Mouse (Mus musculus) kidney, postnatal 0 days (tissue): ENCODE data around the gene Abi2. TPM values are rescaled to one million over a fixed set of nuclear protein-coding genes. Genes with fewer than 3 reads are reported as not detected.

Experiments
- ATAC-seq: fragments of 200-750 bp; cut with Nextera tagmentation; replicated peaks from 2 replicates; pipeline ENCODE4 v1.8.0; 2017; ENCODE audit warnings: low read depth, moderate number of reproducible peaks, moderate TSS enrichment, moderate library complexity; ENCODE audit not compliant: low FRiP score
- DNase-seq: peaks from one replicate; pipeline ENCODE4 v3.0.0-alpha.2; 2016; ENCODE audit warnings: low spot score
- H3K27ac ChIP-seq: fragments of 300-500 bp; sonication (generic); 2 replicates; pipeline ENCODE4 v1.5.1; 2014; ENCODE audit warnings: mild to moderate bottlenecking
- H3K27me3 ChIP-seq: fragments of 300-500 bp; sonication (generic); 2 replicates; pipeline ENCODE4 v1.6.1; 2014; ENCODE audit warnings: low read length, mixed read lengths; ENCODE audit not compliant: insufficient read depth
- H3K36me3 ChIP-seq: fragments of 300-500 bp; sonication (generic); 2 replicates; pipeline ENCODE4 v1.6.1; 2014; ENCODE audit warnings: low read length, mixed read lengths; ENCODE audit not compliant: insufficient read depth
- H3K4me1 ChIP-seq: fragments of 300-500 bp; sonication (generic); replicated peaks from 2 replicates; pipeline ENCODE4 v1.6.1; 2014; ENCODE audit warnings: antibody characterized with exemption, low read length, mixed read lengths; ENCODE audit not compliant: insufficient read depth
- H3K4me2 ChIP-seq: fragments of 300-500 bp; sonication (generic); 2 replicates; pipeline ENCODE4 v1.6.1; 2014; ENCODE audit warnings: mild to moderate bottlenecking, low read length, moderate library complexity, mixed read lengths
- H3K4me3 ChIP-seq: fragments of 300-500 bp; sonication (generic); replicated peaks from 2 replicates; pipeline ENCODE4 v1.5.1; 2014; ENCODE audit warnings: low read depth, low read length
- H3K9ac ChIP-seq: fragments of 300-500 bp; sonication (generic); 2 replicates; pipeline ENCODE4 v1.6.1; 2014; ENCODE audit warnings: low read depth, low read length
- H3K9me3 ChIP-seq: fragments of 300-500 bp; sonication (generic); replicated peaks from 2 replicates; pipeline ENCODE4 v1.6.1; 2016; ENCODE audit warnings: low read length, inconsistent platforms, mixed read lengths
- CTCF ChIP-seq: IDR thresholded peaks from 2 replicates; pipeline ENCODE4 v1.5.1; 2016; ENCODE audit warnings: antibody characterized with exemption, low read depth, mild to moderate bottlenecking, moderate library complexity
- WGBS: fragments of 180-500 bp; shearing (Covaris S2); extraction: QIAGEN DNeasy Blood & Tissue Kit; methylation state at CpG from one replicate; pipeline ENCODE4 v1.1.7; 2014; 5-methylcytosine and 5-hydroxymethylcytosine counted together
- polyA plus RNA-seq: library from polyadenylated mRNA; unstranded; fragments of >200 nt; fragmentation: Nextera tagmentation; extraction: Ambion mirVana; gene quantifications from 2 replicates; pipeline ENCODE4 v1.2.1, GENCODE M21; 2015

Abi2 gene
- polyA plus RNA-seq: 22.1 and 22.7 TPM in 2 replicates

DNA sequence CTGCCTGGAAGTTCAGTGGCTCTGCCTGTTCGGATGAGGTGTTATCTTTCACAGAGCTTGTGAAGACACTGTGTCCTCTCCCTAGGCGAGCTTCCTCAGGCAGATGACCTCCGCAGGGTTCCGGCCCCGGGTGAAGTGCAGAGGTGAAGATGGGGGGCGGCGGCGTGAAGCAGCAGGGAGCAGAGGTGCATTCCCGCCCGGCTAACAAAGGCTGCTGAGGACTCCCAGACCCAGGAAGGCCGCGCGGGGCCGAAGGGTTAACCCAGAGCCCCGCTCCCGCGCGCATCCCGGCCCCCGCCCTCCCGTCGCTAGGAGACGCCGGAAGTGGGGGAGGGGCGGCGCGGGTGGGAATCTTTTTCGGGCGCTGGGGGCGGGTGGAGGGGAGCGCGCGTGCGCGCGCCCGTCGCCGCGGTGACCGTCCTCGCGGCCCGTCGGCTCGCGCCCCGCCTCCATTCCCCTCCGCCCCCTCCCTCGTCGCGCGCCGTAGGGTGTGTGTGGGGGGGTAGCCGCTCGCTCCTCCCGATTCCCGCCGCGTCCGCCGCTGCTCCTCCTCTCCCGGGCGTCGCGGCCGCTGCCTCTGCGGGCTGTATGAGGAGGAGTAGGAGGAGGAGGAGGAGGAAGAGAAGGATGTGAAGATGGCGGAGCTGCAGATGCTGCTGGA is at the start of gene Abi2:
Gene Abi2 (plus strand): TSS at position 452 of the 661 bp plus-strand sequence.
- Histone ChIP-seq H3K27me3 (no peaks in the 10 kb centered on the region), H3K27ac (peak within 1 kb of the TSS; percentile 95), H3K9ac (peak within 1 kb of the TSS; percentile 92), H3K36me3 (no peaks in the 10 kb centered on the region), H3K9me3 (no peaks in the 10 kb centered on the region), H3K4me3 (peak within 1 kb of the TSS; percentile 96), H3K4me2 (peak within 1 kb of the TSS; percentile 74), H3K4me1 (0 out of 2 replicates have a peak, but pooled peaks cover 5% of the 10 kb centered on the region)
- no peak for TF ChIP-seq CTCF
- DNase-seq (peak; percentile 95), ATAC-seq (peak; percentile 93)
- WGBS: under 1% methylated on average over 22 of the region's 69 CpGs

DNA sequence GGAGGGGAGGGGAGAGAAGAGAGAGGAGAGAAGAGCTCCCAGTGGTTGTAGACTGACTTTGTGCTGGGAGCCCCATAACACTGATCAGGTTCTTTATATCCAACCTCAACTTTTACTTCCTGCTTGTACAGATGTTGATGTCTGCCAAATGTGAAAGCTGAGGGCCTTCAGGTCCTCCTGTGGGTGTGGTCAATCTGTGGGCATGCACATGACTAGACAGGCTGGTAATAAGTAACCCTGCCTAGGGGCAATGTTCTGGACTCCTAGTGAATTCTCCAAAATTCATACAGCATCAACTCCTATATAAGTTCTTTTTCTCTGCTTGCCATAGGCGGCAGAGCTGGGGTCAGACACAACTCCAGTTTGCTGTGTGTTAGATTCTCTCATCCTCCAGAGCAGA is 47.8 kb upstream of the Abi2 start:
- H3K9ac ChIP-seq: no peak overlapping the region
- no peak for DNase-seq
- 89% methylated on average over 1 of the region's 1 CpGs for WGBS
- H3K9me3 ChIP-seq: no peaks in the 10 kb centered on the region
- peaks cover 14% of the 10 kb centered on the region; the same call in 1 of the 2 replicates for H3K36me3 ChIP-seq
- H3K27me3 ChIP-seq: no peaks in the 10 kb centered on the region
- no peaks in the 10 kb centered on the region for H3K4me1 ChIP-seq
- H3K4me2 ChIP-seq: no peak overlapping the region
- TF ChIP-seq CTCF: no peak
- ATAC-seq: no peak
- no peak overlapping the region for H3K4me3 ChIP-seq
- H3K27ac ChIP-seq: no peak overlapping the region

DNA sequence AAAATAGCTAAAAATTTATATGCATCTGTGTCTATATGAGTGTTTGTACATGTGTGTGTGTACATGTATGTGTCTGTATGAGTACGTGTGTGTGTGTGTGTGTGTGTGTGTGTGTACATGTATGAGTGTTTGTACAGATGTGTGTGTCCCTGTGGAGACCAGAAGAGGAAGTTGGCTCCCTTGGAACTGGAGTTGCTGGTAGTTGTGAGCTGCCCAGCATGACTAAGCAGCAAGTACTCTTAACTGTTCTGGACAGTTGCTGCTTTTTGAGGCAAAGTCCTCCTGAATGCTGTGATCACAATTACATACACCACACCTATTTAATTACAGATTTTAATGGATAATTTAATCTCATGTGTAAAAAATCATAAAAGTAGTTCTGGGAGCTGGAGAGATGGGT is 32.9 kb upstream of the Abi2 start:
- 100% methylated on average over 1 of the region's 1 CpGs for WGBS
- DNase-seq: no peak
- no peak for TF ChIP-seq CTCF
- Histone ChIP-seq H3K4me2 (no peak overlapping the region), H3K36me3 (peaks cover 18% of the 10 kb centered on the region), H3K27me3 (no peaks in the 10 kb centered on the region), H3K27ac (no peak overlapping the region), H3K9ac (no peak overlapping the region), H3K4me3 (no peak overlapping the region), H3K9me3 (no peaks in the 10 kb centered on the region), H3K4me1 (no peaks in the 10 kb centered on the region)
- ATAC-seq: no peak

DNA sequence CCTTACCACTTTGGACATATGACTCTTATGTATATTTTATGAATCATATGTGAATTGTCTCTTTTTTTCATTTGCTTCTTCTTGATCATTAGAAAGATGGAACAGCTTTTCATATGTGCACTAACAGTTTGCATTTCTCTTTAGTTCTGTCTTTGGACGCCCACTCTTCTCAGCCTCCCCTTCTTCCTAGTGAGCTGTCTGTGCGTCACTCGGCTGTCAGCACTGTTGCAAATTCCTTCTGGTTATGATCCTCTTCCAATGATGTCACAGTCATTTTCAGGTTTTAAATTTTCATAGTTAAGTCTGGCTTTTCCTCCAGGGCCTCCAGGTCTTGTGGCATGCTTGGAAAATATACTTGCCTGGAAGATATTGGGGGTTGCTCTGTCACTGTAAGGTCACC is 27.5 kb upstream of the Abi2 start:
- 94% methylated on average over 3 of the region's 3 CpGs for WGBS
- H3K36me3 ChIP-seq: 0 out of 2 replicates have a peak, but pooled peaks cover 3% of the 10 kb centered on the region
- no peak overlapping the region for H3K27ac ChIP-seq
- DNase-seq: no peak
- H3K4me3 ChIP-seq: no peak overlapping the region
- TF ChIP-seq CTCF: no peak
- no peak for ATAC-seq
- no peaks in the 10 kb centered on the region for H3K4me1 ChIP-seq
- H3K9ac ChIP-seq: no peak overlapping the region
- no peaks in the 10 kb centered on the region for H3K9me3 ChIP-seq
- H3K4me2 ChIP-seq: no peak overlapping the region
- no peaks in the 10 kb centered on the region for H3K27me3 ChIP-seq

DNA sequence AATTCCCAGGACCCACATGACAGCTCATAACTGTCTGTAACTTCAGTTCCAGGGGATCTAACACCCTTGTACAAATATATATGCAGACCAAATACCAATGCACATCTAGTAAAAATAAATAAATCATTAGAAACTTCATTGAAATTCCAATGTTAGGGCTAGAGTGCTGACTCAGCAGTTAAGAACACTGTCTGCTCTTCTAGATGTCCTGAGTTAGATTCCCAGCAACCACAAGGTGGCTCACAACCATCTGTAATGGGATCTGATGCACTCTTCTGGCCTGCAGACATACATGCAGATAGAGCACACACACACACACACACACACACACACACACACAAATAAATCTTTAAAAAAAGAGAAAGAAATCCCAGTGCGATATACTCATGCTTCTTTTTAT is 4.6 kb upstream of the Abi2 start:
- Histone ChIP-seq H3K4me3 (no peak overlapping the region), H3K9me3 (no peaks in the 10 kb centered on the region), H3K27me3 (no peaks in the 10 kb centered on the region), H3K27ac (no peak overlapping the region), H3K4me2 (no peak overlapping the region), H3K9ac (no peak overlapping the region), H3K36me3 (no peaks in the 10 kb centered on the region), H3K4me1 (no peaks in the 10 kb centered on the region)
- no peak for ATAC-seq
- DNase-seq: no peak
- TF ChIP-seq CTCF: peak; percentile 55
- WGBS: 100% methylated on average over 1 of the region's 1 CpGs

DNA sequence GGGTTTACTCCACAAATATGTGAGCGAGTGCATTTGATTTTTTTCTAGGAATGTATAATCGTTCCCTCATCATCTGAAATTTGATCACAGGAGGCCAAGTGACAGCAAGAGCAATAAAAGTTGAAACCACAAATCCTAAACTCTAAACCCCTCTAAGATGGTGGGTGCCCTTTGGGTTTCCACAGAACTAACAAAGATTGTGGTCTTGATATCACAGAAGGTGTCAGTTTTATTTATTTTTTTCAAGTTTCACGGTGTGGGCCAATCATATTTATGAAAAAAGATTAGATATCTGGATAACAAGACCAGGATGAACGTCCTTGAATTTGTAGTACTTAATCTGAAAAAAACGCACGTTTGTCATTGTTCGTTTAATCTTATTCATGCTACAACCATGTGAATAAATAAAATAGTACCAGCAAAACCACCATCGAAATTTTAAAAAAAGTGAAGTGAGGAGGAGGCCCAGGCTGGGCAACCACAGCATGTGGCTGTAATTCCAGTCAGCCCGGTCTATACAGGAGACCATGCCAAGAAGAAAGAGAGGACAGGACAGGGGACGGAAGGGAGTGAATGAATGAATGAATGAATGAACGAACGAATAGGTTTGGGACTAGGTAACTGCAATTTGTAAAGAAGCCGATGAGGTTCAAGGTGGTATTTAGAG is 785 bp upstream of the Abi2 start:
- 13% methylated on average over 13 of the region's 13 CpGs for WGBS

More for the DNA sequence above, 785 bp upstream of the Abi2 start:
- no peaks in the 10 kb centered on the region for H3K27me3 ChIP-seq
- H3K36me3 ChIP-seq: no peaks in the 10 kb centered on the region
- no peaks in the 10 kb centered on the region for H3K9me3 ChIP-seq
- 0 out of 2 replicates have a peak, but pooled peaks cover 5% of the 10 kb centered on the region for H3K4me1 ChIP-seq
- DNase-seq (no peak), ATAC-seq (peak; percentile 23; the same call in 1 of the 2 replicates)
- H3K27ac ChIP-seq: peak overlapping the region; percentile 95
- H3K4me3 ChIP-seq: peak overlapping the region; percentile 96
- TF ChIP-seq CTCF: no peak
- H3K4me2 ChIP-seq: peak overlapping the region; percentile 74
- H3K9ac ChIP-seq: peak overlapping the region; percentile 92
